Mouse (Mus musculus) monocyte, adult 2 months (primary cell): ENCODE data around the gene Mdfi.

Experiments
- DNase-seq, 2 experiments: peaks; one replicate each; pipeline ENCODE4 v3.0.0; 2022; ENCODE audit warnings: low spot score in 2 of 2, low read depth in 1 of 2

The Mdfi gene

GRCm38 (mm10) chr17:47803662-47804061 is 30.8 kb downstream of the Mdfi start:
- DNase-seq: no peak

GRCm38 (mm10) chr17:47802806-47803205 is 31.7 kb downstream of the Mdfi start:
- DNase-seq: no peak

- no peak for DNase-seq
Measured at GRCm38 (mm10) chr17:47797383-47797782, 37.1 kb downstream of the Mdfi start.

- DNase-seq: no peak
Measured at GRCm38 (mm10) chr17:47796968-47797367, 37.5 kb downstream of the Mdfi start.

GRCm38 (mm10) chr17:47796156-47796816 is 38.2 kb downstream of the Mdfi start:
- DNase-seq: no peak

- peak in 1 of 2 experiments; percentile 59 for DNase-seq
Measured at GRCm38 (mm10) chr17:47795446-47795845, 39.0 kb downstream of the Mdfi start.

- peak; percentile 67 to 86 for DNase-seq
Measured at GRCm38 (mm10) chr17:47793377-47793776, 41.1 kb downstream of the Mdfi start.

- DNase-seq: peak in 1 of 2 experiments; percentile 37
Measured at GRCm38 (mm10) chr17:47792098-47792863, 42.2 kb downstream of the Mdfi start.

- DNase-seq: no peak
Measured at GRCm38 (mm10) chr17:47788996-47789395, 45.5 kb downstream of the Mdfi start.

GRCm38 (mm10) chr17:47788306-47788705 is 46.2 kb downstream of the Mdfi start:
- no peak for DNase-seq

- no peak for DNase-seq
Measured at GRCm38 (mm10) chr17:47787632-47788031, 46.9 kb downstream of the Mdfi start.

- DNase-seq: peak in 1 of 2 experiments; percentile 33
Measured at GRCm38 (mm10) chr17:47784411-47784810, 50.1 kb downstream of the Mdfi start.

- DNase-seq: no peak
Measured at GRCm38 (mm10) chr17:47783445-47784223, 50.9 kb downstream of the Mdfi start.

GRCm38 (mm10) chr17:47782486-47782885 is 52.0 kb downstream of the Mdfi start:
- no peak for DNase-seq

- no peak for DNase-seq
Measured at GRCm38 (mm10) chr17:47780470-47780869, 54.0 kb downstream of the Mdfi start.

GRCm38 (mm10) chr17:47777141-47777540 is 57.4 kb downstream of the Mdfi start:
- no peak for DNase-seq

- no peak for DNase-seq
Measured at GRCm38 (mm10) chr17:47773604-47774003, 60.9 kb downstream of the Mdfi start.

- DNase-seq: peak in 1 of 2 experiments; percentile 40
Measured at GRCm38 (mm10) chr17:47769389-47770299, 64.8 kb downstream of the Mdfi start.

GRCm38 (mm10) chr17:47768707-47769276 is 65.7 kb downstream of the Mdfi start:
- DNase-seq: peak; percentile 88 to 91

- DNase-seq: no peak
Measured at GRCm38 (mm10) chr17:47767456-47768141, 66.9 kb downstream of the Mdfi start.
